Mouse (Mus musculus) c-Kit-positive CD71-positive TER-119-negative erythroid progenitor cells, embryonic 14.5 days (primary cell): ENCODE results near the gene Trim24.

Source experiments
- DNase-seq: peaks from one replicate; pipeline ENCODE4 v3.0.0-alpha.2; 2013; ENCODE audit warnings: low read depth

The Trim24 gene

DNA sequence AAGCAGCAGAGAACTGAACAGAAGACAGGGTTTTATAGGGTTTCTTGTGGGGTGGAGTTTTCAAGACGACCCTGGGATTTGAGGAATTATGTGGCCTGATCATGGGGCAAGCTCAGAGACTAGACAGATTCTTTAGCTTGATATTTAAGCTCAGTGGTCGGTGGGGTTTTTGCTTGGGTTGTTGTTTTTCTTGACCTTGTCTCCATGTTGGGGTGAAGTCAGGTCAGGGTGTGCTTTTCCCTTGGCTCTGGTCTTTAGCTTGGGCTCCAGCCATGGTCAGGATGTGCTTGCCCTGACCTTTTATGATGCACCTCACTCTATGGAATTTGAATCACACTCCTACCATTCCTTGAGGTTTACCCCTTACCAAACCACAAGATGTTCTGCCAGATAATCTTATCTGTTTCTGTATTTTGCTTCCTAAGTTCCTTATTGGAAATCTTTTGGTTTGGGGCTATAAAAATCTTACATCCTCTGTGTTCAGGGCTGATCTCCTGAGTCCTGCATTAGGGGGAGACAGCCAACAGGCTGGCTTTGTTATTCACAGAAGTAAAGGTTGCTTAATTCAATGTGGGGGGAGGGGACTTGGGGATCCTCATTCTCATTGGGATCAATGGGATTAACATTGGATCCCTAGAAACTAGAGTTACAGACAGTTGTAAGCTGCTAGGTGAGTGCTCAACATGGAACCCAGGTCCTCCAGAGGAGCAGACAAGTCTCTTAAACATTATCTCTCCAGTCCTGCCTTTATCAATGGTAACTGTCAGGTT lies 6.5 kb upstream of the Trim24 start:
- DNase-seq, result no peak

DNA sequence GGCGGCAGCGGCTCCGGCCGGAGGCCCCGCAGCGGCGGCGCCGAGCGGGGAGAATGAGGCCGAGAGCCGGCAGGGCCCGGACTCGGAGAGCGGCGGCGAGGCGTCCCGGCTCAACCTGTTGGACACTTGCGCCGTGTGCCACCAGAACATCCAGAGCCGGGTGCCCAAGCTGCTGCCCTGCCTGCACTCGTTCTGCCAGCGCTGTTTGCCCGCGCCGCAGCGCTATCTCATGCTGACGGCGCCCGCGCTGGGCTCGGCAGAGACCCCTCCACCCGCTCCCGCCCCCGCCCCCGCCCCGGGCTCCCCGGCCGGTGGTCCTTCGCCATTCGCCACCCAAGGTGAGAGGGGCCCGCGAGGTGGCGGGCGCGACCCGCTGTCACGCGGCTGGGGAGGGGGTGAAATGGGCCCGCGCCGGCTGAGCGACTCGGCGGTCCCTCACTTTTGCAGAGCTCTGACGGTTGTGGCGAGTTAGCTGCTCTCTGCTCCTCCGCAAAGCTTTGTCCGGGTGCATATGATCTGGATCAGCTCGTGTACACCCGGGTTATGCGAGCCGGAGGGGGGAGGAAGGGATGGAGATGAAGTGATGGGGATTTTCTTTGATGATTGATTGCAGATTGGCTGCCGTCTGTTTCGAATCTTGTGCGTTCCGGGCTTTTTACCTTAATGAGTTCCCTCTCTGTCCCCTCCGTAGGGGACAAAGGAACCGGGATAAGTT lies 683 bp downstream of the Trim24 start:
- peak; percentile 25 for DNase-seq

DNA sequence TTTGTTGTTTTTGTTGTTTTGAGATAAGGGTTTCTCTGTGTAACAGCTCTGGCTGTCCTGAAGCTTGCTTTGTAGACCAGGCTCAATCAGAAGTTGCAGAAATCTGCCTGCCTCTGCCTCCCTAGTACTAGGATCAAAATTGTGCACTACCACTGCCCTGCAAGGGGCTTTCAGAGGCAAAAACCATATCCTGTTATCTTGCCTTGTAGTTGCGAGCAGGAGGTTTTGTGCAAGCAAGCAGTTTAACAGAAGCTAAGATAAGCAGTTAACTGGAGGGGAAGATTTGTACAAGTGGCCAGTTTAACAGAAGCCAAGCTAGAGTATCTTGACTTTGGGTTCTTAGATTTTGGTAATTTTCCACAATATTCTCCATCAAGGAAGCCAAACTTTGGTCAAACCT lies 2.2 kb downstream of the Trim24 start:
- no peak for DNase-seq

DNA sequence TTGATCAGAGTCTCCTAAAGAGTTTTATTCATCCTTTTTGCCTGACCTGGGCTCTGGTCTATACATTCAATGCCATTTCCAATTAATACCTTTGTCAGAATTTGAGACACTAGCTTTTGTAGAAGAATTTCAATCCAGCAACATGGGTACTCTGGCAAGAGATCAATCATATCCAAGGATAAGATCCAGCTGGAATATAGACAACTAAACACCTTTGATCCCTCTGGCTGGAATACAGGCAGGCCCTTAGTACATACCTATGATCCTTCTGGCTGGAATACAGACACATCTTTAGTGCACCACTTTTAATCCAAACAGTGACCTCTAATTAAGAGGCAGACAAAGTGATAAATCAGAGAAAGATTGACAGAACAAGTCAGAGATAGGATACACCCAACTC lies 3.1 kb downstream of the Trim24 start:
- no peak for DNase-seq

DNA sequence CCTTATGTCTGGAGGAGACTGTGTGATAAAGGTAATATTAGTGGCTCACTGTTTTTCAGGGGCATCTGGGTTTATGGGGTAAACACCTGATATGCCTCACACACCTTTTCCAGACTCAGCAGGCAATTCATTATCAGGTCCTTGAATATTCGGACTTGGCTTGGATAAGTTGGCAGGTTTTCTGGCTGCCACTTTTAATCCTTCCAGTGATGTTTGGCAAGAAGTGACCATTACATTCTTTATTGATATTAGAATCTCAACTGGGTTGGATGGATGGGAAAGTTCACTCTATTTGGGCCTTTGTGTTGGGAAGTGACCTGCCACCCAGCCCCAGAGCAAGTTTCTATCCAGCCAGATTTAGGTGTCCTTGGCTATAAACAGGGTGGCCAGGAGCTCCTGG lies 7.6 kb downstream of the Trim24 start:
- DNase-seq, result no peak

DNA sequence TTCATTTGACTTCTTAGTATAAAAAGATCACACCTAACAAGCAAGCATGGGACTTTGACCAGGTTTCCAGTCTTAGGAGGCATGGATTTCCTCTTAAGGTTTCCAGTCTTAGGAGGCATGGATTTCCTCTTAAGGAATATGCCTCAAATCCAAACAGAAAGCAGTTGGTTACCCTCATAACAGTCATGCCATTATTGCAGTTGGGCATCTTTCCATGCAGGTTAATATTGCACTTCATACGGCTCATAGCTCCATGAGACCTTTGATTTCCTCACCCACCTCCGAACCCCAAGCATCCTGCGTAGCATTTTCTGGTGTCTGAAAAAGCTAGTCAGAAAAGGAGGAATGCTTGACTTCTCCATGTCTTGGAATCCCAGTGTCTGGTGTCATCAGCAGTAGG lies 10.0 kb downstream of the Trim24 start:
- no peak for DNase-seq

DNA sequence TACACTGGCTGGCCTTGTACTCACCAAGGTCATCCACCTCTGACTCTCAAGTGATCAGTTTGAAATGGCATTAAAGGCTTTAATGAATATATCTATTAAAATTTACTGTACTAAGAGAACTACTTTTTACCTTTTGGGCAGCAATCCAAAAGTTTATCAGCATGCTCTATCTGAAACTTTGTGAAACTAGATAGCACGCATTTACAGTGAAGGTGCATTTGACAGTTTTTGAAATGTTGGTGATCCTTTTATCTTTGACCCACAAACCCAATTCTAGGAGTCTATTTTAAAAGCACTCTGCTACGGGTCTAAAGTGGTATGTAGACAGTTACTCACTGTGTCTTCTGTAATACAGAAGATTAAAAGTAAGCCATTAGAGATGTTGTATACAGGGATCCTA lies 23.0 kb downstream of the Trim24 start:
- no peak for DNase-seq

DNA sequence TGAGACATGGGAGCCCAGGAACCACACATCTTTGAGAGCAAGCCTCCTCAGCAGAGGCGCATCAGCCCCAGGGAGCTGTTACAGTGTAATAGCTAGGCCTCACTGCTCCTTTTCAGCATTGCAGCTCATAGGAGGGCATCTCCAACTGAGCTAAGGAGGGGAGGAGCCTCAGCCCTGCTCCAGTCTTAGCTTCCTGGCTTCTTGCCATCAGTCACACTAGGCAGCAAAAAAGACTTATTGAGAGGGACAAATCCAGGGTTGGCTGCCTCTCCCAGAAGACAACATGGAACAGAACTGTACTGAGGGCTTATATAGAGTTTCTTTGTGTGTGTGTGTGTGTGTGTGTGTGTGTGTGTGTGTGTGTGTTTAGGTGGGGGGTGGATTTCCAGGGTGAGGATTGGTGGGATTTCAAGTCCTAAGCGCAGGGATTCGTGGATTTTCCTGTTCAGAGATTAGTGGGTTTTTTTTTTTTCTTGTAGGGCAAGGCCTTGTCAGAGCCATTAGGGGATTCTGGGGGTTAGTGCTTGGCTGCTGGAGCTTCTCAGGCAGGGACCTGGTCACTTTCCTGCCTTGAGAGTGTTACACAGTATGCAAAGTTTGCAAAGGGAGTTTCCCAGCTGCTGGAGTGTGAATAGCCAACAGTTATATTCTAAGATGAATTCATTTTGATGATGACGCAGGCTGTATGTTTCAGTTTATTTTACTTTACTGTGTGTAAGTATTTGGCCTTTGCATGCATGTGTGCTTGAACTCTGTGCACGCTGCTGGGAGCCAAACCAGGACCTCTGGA lies 25.2 kb downstream of the Trim24 start:
- DNase-seq, result no peak

DNA sequence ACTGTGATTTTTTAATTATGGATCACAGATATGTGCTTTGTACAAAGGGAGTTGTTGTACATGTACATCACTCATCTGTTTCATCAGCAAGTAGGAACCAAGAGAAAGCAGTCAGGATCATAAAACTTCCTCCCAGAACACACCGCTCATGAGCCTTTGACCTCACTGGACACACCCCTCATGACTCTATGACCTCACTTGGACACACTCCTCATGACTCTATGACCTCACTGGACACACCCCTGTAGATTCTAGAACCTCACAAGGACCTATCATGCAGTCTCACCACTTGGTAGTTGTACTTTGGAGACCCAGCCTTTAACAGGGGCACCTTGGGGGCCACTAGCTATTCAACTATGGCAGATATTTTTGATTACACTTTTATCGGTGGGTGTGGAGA lies 29.6 kb downstream of the Trim24 start:
- DNase-seq, result no peak

DNA sequence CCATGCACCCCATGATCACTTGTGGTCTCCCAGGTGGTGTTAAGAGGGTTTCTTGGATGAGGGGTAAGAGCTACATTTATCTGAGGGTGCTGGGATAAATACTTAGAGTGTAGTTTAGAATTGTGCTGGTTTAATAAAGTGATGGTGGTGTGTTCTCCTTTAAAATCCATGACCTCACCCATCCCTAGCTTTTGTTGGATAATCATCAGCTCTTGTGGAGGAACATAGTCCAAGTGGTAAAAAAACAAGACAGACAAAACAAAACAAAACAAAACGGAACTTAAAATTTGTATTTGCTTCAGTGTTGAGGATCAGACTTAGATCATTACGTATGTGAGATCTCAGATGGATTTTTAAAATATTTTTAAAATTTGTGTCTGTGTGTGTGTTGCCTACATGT lies 31.2 kb downstream of the Trim24 start:
- DNase-seq, result no peak

DNA sequence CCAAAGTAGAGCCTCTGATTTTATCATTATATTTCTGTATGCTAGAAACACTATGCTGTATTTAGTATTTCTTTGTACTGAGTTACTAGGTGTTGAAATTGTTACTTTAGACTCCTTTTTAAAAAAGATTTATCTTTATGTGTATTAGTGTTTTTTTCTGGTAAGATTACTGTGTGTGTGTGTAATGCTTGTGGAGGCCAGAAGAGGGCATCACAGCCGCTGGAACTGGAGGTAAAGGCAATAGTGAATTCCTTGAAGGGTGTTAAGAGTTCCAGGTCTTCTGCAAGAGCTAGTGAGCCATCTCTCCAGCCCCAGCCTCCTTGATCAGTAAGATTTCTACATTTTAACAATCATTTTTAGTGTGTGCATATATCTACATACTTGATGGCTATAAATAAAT lies 33.2 kb downstream of the Trim24 start:
- DNase-seq, result no peak

DNA sequence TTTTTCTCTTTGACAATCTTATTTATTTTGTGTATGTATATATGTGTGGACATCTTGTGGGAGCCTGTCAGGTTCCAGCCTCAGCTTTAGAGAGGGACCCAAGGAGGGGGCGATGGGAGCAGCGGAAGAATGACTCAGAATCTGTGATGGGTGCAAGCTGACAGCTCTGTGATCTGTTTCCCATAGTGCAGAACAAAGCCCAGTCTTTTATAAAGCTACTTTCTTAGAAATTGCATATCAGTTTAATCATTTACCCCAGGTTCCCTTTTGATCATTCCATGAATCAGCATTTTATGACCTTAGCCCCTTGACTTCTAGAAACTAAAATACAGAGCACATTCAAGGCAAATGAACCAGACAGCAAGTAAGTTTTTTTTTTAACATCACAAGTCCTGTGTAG lies 42.9 kb downstream of the Trim24 start:
- no peak for DNase-seq

DNA sequence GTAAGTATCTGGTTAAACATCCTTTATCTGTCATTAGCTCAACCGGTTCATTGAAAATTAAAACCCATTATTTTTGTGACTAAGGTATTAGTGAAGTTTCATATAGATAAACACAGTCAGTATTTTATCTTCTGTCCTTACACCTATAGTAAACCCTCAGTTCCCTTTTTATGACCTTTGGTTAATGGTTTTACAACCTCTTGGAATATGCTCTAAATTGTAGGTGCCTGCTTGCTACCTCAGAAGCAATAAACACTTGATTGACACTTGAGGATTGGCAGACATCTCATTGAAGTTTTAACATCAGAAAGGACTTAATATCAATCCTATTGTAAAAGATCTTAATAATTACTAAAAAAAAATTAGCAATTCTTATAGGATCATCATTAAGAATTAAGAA lies 54.5 kb downstream of the Trim24 start:
- DNase-seq, result no peak

DNA sequence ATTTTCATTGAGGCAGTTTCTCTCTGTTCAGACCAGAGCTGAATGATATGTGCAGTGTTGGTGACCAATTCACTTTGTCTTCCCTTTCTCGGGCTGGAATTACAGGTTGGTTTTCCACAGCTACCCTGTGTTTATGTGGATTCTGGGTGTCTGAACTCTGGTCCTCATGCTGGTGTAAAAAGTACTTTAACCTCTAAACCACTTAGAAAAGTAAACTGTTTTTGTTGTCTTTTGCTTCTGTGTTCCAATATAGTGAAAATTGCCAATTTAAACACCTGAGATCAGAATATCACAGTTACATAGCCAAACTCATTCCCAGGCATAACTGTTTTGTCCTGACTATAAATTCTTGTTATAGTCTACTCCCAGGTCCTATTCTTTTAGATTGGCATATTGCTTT lies 56.1 kb downstream of the Trim24 start:
- no peak for DNase-seq

DNA sequence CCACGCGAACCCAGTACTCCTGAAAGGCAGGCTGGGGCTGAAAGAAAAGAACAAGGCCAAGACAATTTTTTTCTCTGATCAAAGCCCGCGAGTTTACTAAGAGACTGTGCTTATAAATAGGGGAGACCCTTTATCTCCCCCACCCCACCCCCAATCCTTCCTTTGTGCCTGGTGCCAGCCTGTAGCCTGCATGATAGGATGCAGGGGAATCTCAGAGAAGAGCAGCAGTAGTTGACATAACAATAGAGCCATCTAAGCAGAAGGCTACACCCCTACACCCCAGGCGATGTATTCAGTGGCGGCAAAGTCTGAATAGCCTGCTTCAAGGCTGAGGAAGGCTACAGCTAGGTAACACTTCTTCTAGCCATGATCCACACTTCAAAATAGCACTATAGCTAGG lies 65.9 kb downstream of the Trim24 start:
- DNase-seq, result no peak

DNA sequence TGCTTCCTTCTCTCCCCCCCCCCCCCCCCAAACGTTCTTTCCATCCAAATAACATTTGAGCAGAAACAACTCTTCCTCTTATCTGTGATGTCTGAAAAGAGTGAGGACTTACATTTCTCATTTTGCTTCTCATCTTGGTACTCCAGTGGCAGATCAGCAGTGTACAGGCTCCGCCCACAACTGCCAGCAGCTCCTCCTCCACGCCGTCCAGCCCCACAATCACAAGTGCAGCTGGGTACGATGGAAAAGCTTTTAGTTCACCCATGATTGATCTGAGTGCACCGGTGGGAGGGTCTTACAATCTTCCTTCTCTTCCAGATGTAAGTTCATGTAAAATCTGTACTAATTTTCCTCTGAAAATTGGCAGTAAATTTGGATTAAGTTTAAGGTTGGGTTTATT lies 80.7 kb downstream of the Trim24 start:
- no peak for DNase-seq

DNA sequence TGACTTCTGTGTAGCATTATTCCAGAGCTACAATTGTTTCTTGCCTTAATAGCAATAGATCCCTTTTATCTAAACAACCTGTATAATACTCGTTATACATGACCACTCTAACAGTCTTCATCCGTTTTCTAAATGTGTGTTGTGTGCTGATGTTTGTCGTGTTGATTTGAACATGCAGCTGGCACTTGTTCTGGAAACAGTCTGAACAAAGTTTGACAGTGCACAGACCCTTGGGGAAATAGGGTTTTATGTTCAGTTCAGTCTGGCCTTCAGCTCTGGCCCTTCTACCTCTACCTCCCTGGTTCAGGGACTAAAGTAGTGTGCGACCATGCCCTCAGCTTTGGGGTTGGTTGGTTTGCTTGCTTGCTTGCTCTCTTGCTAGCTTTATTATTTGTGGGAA lies 96.8 kb downstream of the Trim24 start:
- DNase-seq, result no peak

DNA sequence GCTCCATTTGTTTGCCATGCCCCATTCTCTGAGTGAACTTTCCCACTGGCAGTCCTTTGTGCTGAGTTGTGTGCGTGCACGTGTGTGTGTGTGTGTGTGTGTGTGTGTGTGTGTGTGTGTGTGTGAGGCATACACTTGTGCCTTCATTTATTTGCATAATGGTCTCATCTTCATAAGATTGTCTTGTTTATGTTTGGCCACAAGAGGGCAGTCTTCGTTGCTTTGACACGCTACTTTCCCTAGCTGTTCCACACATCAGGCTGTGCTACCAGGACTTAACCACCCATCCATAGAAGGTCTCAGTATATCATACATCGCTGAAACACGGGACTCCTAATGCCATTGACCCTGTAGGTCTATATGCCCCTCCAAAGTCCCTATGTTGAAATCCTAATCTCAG lies 136.8 kb downstream of the Trim24 start:
- DNase-seq, result peak; percentile 32

DNA sequence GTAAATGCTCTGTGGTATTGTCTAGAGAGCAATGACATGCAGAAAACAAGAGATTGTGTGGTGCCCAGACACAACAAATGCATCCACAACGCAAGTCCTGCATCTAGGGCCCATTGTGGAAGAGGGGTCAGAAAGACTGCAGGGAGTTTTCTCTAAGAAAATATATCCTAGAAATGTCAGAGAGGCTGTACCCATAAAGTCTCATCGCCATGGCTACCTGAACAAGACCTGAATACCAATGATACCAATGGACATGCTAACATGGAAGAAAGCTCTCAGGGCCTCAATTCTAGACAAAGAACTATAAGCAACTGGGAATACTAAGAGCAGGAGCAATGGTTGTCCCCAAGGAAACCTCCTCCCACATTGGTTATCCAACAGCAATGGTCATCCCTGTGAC lies 142.2 kb downstream of the Trim24 start:
- DNase-seq, result no peak
